Mouse (Mus musculus) cerebellum, adult 2 months (tissue): ENCODE data around the gene Hs2st1.

Experiments
- CTCF ChIP-seq: fragments of 200-500 bp; IDR thresholded peaks from 2 replicates; pipeline ENCODE4 v1.5.1; 2011; ENCODE audit warnings: low read depth, mild to moderate bottlenecking, control low read depth, low read length, moderate library complexity, borderline replicate concordance; ENCODE audit not compliant: insufficient read depth
- POLR2A ChIP-seq: fragments of 200-500 bp; IDR thresholded peaks from 2 replicates; pipeline ENCODE4 v1.6.1; 2011; ENCODE audit warnings: low read length, control low read depth, borderline replicate concordance; ENCODE audit not compliant: insufficient read depth

GRCm38 (mm10) chr3:144459285-144459697 lies 110.7 kb downstream of the Hs2st1 start:
- no peak for TF ChIP-seq CTCF
- no peak for TF ChIP-seq POLR2A
